Mouse (Mus musculus) liver, embryonic 16.5 days (tissue): ENCODE measurements at regions not wholly inside any gene's neighbourhood (a gene's known extent, or its start where the extent isn't known, plus 50 kb on each side); places are given as distances from the start of the nearest gene placed in this dataset.

Source experiments
- ATAC-seq: fragments of 200-750 bp; cut with Nextera tagmentation; 2 replicates; pipeline ENCODE4 v1.8.0; 2017; ENCODE audit warnings: low read depth, mild to moderate bottlenecking, moderate number of reproducible peaks, moderate library complexity
- H3K27ac ChIP-seq: fragments of 300-500 bp; sonication (generic); 2 replicates; pipeline ENCODE4 v1.5.1; 2014; ENCODE audit warnings: mild to moderate bottlenecking, low read length
- H3K27me3 ChIP-seq: fragments of 300-500 bp; sonication (generic); 2 replicates; pipeline ENCODE4 v1.6.1; 2014; ENCODE audit warnings: low read depth, low read length, mixed read lengths; ENCODE audit not compliant: control insufficient read depth, insufficient read depth
- H3K36me3 ChIP-seq: fragments of 300-500 bp; sonication (generic); 2 replicates; pipeline ENCODE4 v1.6.1; 2014; ENCODE audit warnings: mild to moderate bottlenecking; ENCODE audit not compliant: control insufficient read depth, insufficient read depth
- H3K4me1 ChIP-seq: fragments of 300-500 bp; sonication (generic); 2 replicates; pipeline ENCODE4 v1.6.1; 2014; ENCODE audit warnings: low read depth, low read length, mixed read lengths; ENCODE audit not compliant: control insufficient read depth
- H3K4me2 ChIP-seq: fragments of 300-500 bp; sonication (generic); 2 replicates; pipeline ENCODE4 v1.6.1; 2014; ENCODE audit warnings: low read depth, low read length, mixed read lengths
- H3K4me3 ChIP-seq: fragments of 300-500 bp; sonication (generic); 2 replicates; pipeline ENCODE4 v1.5.1; 2014; ENCODE audit warnings: low read depth, mild to moderate bottlenecking, low read length
- H3K9ac ChIP-seq: fragments of 300-500 bp; sonication (generic); 2 replicates; pipeline ENCODE4 v1.6.1; 2014; ENCODE audit warnings: low read depth, low read length
- H3K9me3 ChIP-seq: fragments of 300-500 bp; sonication (generic); replicated peaks from 2 replicates; pipeline ENCODE4 v1.6.1; 2016; ENCODE audit warnings: low read length; ENCODE audit not compliant: control insufficient read depth
- WGBS: fragments of 180-500 bp; shearing (Covaris S2); extraction: QIAGEN DNeasy Blood & Tissue Kit; methylation state at CpG from one replicate; pipeline ENCODE4 v1.1.7; 2014; ENCODE audit not compliant: insufficient replicate concordance; 5-methylcytosine and 5-hydroxymethylcytosine counted together

DNA sequence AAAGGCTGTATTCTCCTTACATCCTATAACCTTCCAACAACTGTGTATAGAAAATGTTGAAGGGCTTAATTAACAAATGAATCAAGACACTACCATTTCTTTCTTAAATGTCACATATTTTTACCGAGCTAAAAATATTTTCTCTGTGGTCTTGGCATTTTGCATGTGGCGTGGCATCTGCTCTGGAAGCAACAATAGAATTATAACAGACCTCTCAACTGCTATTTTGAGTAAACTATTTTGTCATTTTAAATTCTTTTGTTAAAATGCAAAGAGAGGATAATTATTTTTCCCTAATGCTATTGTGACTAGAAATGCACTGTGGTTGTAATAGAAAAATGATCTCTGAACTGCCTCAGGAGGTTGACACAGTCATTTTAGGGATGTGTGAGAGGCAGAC, 187.9 kb downstream of the Spry2 start:
- H3K27ac ChIP-seq = no peak overlapping the region
- no peaks in the 10 kb centered on the region for H3K27me3 ChIP-seq
- no peaks in the 10 kb centered on the region for H3K9me3 ChIP-seq
- H3K9ac ChIP-seq = no peak overlapping the region
- no peaks in the 10 kb centered on the region for H3K36me3 ChIP-seq
- no peak overlapping the region for H3K4me3 ChIP-seq
- no peak for ATAC-seq
- H3K4me1 ChIP-seq = no peaks in the 10 kb centered on the region
- WGBS = 46% methylated on average over 2 of the region's 2 CpGs
- H3K4me2 ChIP-seq = no peak overlapping the region

- Histone ChIP-seq H3K4me3 (no peak overlapping the region), H3K36me3 (no peaks in the 10 kb centered on the region), H3K9me3 (no peaks in the 10 kb centered on the region), H3K4me2 (no peak overlapping the region), H3K27ac (no peak overlapping the region), H3K9ac (no peak overlapping the region), H3K4me1 (no peaks in the 10 kb centered on the region), H3K27me3 (no peaks in the 10 kb centered on the region)
- 75% methylated on average over 7 of the region's 7 CpGs for WGBS
- no peak for ATAC-seq
These were observed 189.9 kb downstream of the Spry2 start for GRCm38 (mm10) chr14:105706756-105707155.

DNA sequence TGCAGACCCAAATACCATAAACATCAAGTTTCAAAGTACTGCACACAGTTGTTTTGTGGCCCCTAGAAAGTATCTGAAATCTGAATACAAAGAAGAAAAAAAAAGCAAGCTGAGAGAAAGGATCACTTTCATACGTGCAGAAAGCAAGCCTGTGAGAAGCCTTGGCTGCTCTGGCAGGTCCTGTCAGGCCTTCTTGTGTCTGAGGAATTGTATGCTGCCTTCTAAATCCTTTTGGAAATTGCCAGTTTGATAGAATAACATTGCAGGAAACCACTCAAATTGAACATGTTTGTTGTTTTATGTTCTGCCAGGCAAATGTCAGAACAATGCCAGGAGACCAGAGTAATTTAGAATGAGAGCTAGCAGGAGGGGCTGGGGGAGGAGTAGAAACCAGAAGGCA, 198.0 kb downstream of the Spry2 start:
- H3K36me3 ChIP-seq = no peaks in the 10 kb centered on the region
- no peak overlapping the region for H3K4me2 ChIP-seq
- H3K4me3 ChIP-seq = no peak overlapping the region
- H3K4me1 ChIP-seq = no peaks in the 10 kb centered on the region
- no peak overlapping the region for H3K9ac ChIP-seq
- H3K27me3 ChIP-seq = no peaks in the 10 kb centered on the region
- H3K27ac ChIP-seq = no peak overlapping the region
- no peak for ATAC-seq
- no peaks in the 10 kb centered on the region for H3K9me3 ChIP-seq
- 50% methylated on average over 1 of the region's 1 CpGs for WGBS

- Histone ChIP-seq H3K9ac (no peak overlapping the region), H3K9me3 (no peaks in the 10 kb centered on the region), H3K4me2 (no peak overlapping the region), H3K27me3 (no peaks in the 10 kb centered on the region), H3K4me3 (no peak overlapping the region), H3K36me3 (no peaks in the 10 kb centered on the region), H3K4me1 (no peaks in the 10 kb centered on the region), H3K27ac (no peak overlapping the region)
- WGBS = 48% methylated on average over 1 of the region's 1 CpGs
- no peak for ATAC-seq
These were observed 198.5 kb downstream of the Spry2 start for GRCm38 (mm10) chr14:105698086-105698485.

DNA sequence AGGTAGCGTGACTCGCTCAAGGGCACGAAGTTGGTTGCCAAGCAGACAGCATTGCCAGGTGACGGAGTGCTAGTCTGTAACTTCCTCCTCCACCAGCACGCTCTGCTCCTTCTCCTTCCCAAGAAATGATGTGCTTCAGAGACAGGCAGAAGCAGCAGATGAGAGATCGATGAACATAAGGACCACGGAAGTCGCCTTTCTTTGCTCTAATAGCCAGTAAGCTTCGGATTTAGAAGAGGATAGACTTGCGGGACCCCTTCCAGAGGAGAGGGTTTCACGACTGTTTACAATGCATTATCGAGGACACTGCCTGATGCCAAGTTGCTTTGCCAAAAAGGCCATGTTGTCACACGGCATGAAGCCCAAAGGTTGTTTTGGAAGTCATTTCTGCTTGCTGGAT, 199.2 kb downstream of the Spry2 start:
- Histone ChIP-seq H3K36me3 (no peaks in the 10 kb centered on the region), H3K27ac (no peak overlapping the region), H3K9ac (no peak overlapping the region), H3K4me2 (no peak overlapping the region), H3K9me3 (no peaks in the 10 kb centered on the region), H3K27me3 (no peaks in the 10 kb centered on the region), H3K4me3 (no peak overlapping the region), H3K4me1 (no peaks in the 10 kb centered on the region)
- ATAC-seq = no peak
- WGBS = 62% methylated on average over 13 of the region's 13 CpGs

DNA sequence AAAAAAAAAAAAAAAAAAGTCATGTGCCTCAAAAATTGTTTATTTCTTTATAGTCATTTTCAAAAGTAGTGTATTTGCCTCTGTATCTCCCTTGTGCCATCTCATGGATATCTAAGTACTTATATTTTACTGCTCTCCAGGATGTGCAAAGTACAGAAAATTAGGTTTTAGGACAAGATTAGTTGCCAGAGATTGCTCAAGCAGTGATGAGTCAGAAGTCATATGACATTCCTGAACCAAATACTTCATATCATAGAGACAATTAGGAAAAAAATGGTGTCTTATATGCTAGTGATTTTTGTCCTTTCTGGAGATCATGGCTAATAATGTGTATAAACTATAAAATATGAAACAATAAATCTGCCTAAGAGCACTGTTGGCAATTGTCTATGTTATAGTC, 201.7 kb downstream of the Spry2 start:
- H3K36me3 ChIP-seq = no peaks in the 10 kb centered on the region
- no peaks in the 10 kb centered on the region for H3K27me3 ChIP-seq
- H3K9ac ChIP-seq = no peak overlapping the region
- no peak overlapping the region for H3K4me3 ChIP-seq
- no peaks in the 10 kb centered on the region for H3K4me1 ChIP-seq
- no peak overlapping the region for H3K27ac ChIP-seq
- no peaks in the 10 kb centered on the region for H3K9me3 ChIP-seq
- ATAC-seq = no peak
- no peak overlapping the region for H3K4me2 ChIP-seq

- H3K4me2 ChIP-seq = no peak overlapping the region
- H3K9ac ChIP-seq = no peak overlapping the region
- 44% methylated on average over 4 of the region's 4 CpGs for WGBS
- no peaks in the 10 kb centered on the region for H3K9me3 ChIP-seq
- no peak overlapping the region for H3K4me3 ChIP-seq
- ATAC-seq = no peak
- no peaks in the 10 kb centered on the region for H3K36me3 ChIP-seq
- H3K4me1 ChIP-seq = no peaks in the 10 kb centered on the region
- H3K27ac ChIP-seq = no peak overlapping the region
- no peaks in the 10 kb centered on the region for H3K27me3 ChIP-seq
These were observed 202.9 kb downstream of the Spry2 start for GRCm38 (mm10) chr14:105693713-105694112.

DNA sequence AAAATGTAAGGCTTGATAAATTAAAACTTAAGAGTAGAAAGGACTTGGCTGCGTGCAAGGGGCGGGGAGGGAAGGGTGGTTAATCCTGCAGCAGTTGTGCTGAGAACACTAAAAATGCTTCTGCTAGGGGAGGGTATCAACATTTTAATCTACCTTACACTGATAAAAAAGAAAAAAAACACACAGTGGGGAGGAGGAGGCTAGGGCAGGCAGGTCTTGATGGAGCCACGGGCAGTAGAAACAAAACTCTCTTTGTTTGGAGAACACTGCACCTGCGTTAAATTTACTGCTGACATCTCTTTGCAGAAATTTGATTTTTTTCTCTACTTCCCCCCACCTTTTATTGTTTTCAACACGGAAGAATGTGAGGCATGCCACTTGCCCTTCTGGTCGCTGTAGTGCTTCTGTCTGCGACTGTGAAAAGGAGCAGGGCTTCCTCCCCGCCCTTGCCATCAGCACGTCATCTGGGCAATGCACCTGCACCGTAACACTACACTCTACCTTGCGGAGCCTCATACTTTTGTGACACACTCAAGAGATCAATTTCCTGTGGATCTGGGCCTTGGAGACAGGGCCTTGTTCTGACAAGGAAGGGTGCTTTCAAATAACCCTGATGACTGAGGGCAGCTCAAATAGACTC, 211.7 kb downstream of the Spry2 start:
- Histone ChIP-seq H3K36me3 (no peaks in the 10 kb centered on the region), H3K4me1 (no peaks in the 10 kb centered on the region), H3K27ac (no peak overlapping the region), H3K9me3 (no peaks in the 10 kb centered on the region), H3K4me3 (no peak overlapping the region), H3K9ac (no peak overlapping the region), H3K27me3 (no peaks in the 10 kb centered on the region), H3K4me2 (no peak overlapping the region)
- no peak for ATAC-seq
- WGBS = 58% methylated on average over 11 of the region's 11 CpGs

DNA sequence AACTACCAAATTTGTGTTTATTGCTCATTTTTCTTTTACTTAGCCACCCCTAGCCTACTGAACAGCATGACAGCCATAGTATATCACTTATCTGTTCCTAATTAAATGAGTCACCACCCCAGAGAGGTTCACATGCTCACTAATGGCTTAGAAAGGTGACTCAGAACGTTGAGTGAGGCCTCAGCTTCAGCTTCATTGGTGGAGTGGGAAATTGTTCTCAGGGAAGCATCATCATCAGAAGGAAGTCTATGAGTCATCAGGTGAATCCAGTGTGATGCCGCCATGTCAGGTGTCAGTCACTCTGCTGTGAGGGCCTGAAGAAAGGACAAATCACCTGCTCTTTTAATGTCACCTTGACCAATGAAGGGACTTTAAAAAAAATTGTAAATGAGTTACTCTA, 212.3 kb downstream of the Spry2 start:
- no peak overlapping the region for H3K27ac ChIP-seq
- no peak overlapping the region for H3K9ac ChIP-seq
- ATAC-seq = no peak
- H3K4me3 ChIP-seq = no peak overlapping the region
- H3K27me3 ChIP-seq = no peaks in the 10 kb centered on the region
- no peaks in the 10 kb centered on the region for H3K9me3 ChIP-seq
- no peak overlapping the region for H3K4me2 ChIP-seq
- H3K36me3 ChIP-seq = no peaks in the 10 kb centered on the region
- H3K4me1 ChIP-seq = no peaks in the 10 kb centered on the region
- WGBS = 52% methylated on average over 2 of the region's 2 CpGs

DNA sequence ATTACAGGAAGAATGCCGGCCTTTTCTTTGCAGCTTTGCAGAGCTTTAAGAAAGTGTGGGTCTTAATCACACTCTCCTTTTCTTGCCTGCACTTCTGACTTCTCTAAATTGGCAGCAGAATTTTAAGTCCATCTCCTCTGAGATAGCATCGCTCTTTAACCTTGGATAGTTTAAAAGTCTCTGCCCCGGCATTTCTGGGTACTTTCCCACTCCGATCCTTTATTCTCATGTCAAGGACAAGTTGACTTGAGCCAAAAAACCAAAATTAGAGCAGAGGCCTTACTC, 220.0 kb downstream of the Spry2 start:
- WGBS = 32% methylated on average over 4 of the region's 4 CpGs
- Histone ChIP-seq H3K9ac (no peak overlapping the region), H3K27ac (no peak overlapping the region), H3K4me2 (no peak overlapping the region), H3K4me3 (no peak overlapping the region), H3K9me3 (no peaks in the 10 kb centered on the region), H3K4me1 (no peaks in the 10 kb centered on the region), H3K36me3 (no peaks in the 10 kb centered on the region), H3K27me3 (no peaks in the 10 kb centered on the region)
- ATAC-seq = no peak
